Mouse (Mus musculus) spleen, postnatal 4 days (tissue): ENCODE data around the gene Bud23.
"Not testable (repeated sequence)": the region's sequence is repeated elsewhere in the genome, so short reads cannot be mapped to it uniquely, and the experiment has no call there.

ENCODE experiments used
- DNase-seq, 2 experiments: peaks; one replicate each; pipeline ENCODE4 v3.0.0; 2022; ENCODE audit warnings: low spot score in 2 of 2

Bud23 gene

GRCm38 (mm10) chr5:135064909-135065446, at the start of gene Bud23:
Bud23 (minus strand) TSS chr5:135064959.
- DNase-seq, result not testable (repeated sequence)

- no peak for DNase-seq
Measured at GRCm38 (mm10) chr5:135113782-135114181, 49.0 kb upstream of the Bud23 start.

DNA sequence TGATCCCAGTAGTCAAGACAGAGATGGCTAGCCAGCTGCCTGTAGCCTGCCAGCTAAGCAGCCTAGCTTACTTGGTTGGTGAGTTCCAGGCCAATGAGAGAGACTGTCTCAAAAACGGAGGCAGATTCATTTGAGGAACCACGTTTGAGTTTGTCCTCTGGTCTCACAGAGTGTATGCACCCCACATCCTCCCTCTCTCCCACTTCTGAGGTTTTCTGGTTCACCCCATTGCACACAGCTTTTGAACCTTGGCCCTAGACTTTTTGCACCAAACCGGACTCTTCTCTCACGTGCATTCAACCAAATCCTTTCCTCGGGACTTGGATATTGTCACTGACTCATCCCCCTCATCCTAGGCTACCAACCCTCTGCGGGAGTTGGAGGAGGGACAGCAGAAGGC, 45.2 kb upstream of the Bud23 start:
- no peak for DNase-seq

DNA sequence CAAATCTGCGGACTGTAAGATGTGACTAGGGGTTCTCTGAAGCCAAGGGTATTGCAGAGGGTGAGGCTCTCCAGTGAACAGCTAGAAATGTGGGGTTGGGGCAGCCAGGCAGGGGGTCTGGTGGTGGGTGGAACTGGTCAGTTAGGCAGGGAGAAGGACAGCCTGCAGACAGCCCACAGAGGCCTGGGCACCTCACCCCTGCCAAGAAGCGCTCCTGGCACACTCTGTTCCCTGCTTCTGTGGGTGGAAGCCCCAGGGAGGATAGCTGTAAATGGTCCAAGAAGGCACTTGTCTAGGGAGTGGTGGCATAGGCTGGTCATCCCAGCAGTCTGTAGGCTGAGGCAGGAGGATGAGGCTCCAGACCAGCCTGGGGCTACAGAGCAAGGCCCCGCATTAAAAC, 44.7 kb upstream of the Bud23 start:
- DNase-seq, result no peak

- DNase-seq, result no peak
Measured at GRCm38 (mm10) chr5:135109017-135109416, 44.3 kb upstream of the Bud23 start.

DNA sequence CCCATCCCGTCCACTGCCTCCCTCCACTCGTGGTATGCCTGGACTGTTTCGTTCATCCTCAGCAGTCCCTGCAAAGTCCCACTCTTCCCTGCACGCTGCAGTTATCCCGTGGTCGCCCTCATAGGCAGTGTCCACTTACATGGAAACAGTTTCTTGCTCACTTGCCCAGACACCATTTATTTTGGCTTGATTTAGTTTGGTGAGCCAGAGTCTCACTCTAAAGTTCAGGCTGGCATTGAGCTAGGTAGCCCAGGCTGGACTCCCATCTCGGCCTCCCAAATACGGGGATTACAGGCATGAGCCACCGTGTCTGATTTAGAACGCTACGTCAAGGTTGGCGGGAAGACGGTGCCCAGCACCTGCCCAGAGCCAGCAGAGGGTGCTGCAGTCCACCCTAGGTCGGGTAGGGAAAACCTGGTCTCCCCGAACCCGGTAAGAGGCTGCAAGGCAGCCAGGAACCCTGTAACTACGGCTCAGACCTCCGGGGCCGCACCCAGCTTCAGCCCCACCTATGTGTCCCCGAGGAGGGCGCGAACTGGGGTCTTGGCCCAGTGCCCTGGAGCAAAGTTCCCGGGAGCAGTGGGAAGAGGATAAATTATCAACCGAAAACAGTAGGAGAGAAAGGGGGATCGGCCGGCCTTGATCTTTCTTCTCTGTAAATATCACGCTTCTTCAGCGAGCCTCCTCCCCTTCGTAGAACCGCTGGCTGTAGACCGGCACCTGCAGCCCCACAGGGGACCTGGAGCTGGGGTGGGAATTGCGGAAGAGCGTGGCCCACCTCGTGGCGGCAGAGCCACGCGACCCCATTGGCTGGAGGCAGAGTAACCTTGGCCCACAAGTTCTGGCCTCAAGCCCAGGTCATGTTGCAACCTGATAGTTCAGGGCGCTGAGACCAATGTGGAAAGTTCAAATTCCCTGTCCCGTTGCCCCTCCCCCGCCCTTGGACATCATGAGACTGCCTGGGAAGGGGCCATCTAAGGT, 43.1 kb upstream of the Bud23 start:
- DNase-seq, result peak; percentile 32 to 68

- peak; percentile 71 to 79 for DNase-seq
Measured at GRCm38 (mm10) chr5:135106758-135107256, 42.0 kb upstream of the Bud23 start.

GRCm38 (mm10) chr5:135103999-135104660, 39.4 kb upstream of the Bud23 start:
- DNase-seq, result no peak

DNA sequence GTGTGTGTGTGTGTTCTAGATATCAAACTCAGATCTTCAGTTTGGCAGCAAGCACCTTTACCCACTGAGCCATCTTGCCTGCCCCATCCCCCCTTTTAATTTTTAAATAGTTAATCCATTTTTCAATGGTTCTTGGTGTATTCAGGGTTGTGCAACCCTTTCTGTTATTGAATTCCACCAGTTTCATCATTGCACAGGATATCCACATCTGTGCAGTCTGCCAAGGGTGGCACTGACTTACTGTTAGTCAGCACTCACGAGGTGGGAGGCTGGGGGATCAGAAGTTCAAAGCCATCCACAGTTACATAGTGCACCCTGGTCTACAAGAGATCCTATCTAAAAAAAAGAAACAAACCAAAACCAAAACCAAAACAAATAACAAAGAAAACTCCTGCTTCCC, 36.2 kb upstream of the Bud23 start:
- no peak for DNase-seq

- no peak for DNase-seq
Measured at GRCm38 (mm10) chr5:135089653-135090052, 24.9 kb upstream of the Bud23 start, which contains the start of gene Mlxipl. Mlxipl (plus strand) TSS chr5:135089890.

GRCm38 (mm10) chr5:135086871-135087270, 22.1 kb upstream of the Bud23 start:
- DNase-seq, result no peak

- no peak for DNase-seq
Measured at GRCm38 (mm10) chr5:135080539-135080938, 15.8 kb upstream of the Bud23 start.

DNA sequence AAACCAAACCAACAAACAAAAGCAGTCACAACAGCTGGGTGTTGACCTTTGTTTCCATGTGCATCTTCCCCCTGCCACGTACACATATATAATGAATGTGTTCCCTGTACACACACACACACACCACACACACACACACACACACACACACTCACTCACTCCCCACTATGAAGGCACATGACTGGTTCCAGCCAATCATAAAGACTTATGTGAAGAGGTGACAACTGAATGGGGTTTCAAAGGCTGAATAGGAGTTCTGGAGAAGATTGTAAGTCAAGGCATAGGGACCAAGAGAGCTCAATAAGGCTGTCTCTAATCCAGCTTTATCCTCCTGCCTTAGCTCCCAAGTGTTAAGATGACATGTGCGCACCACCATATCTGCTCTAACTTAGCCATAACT, 14.8 kb upstream of the Bud23 start:
- DNase-seq, result no peak

DNA sequence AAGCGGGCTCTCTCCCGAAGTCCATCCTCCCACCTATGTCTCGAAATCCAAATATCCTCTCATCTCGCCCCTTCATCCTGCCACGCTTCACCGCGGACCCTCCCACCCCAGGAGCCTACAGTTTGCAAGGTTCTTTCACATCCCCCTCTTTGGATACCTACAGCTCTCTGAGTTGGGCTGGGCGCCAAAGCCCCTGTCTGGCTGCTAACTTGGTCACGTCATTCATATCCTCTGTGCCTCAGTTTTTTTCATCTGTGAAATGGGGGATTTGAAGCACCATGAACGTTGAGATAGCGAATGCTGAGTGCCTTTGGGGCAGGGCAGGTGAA, 13.7 kb upstream of the Bud23 start:
- no peak for DNase-seq

GRCm38 (mm10) chr5:135077564-135078481, 13.1 kb upstream of the Bud23 start, which contains the start of gene Vps37d:
Vps37d (minus strand) TSS chr5:135078266.
- DNase-seq, result peak; percentile 89 to 98

GRCm38 (mm10) chr5:135076931-135077505, 12.3 kb upstream of the Bud23 start:
- no peak for DNase-seq

DNA sequence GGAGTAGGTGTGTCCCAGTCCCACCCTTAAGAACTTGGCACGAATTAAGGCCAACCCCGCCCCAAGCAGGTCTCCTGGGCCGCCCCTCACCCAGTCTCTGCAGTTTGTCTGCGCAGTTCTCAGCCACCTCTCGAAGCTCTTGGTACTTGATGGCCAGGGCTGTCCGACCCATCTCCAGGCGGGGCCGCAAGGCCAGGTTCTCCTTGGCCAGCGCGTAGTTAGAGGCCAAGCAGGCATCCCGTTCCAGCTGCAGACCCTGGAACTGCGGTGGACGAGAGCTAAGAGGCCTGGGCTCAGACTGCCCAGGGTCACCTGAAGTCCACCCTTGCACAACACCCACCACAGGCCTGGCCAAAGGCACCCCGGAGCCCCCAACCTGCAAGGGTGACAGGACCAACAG, 11.6 kb upstream of the Bud23 start:
- no peak for DNase-seq

DNA sequence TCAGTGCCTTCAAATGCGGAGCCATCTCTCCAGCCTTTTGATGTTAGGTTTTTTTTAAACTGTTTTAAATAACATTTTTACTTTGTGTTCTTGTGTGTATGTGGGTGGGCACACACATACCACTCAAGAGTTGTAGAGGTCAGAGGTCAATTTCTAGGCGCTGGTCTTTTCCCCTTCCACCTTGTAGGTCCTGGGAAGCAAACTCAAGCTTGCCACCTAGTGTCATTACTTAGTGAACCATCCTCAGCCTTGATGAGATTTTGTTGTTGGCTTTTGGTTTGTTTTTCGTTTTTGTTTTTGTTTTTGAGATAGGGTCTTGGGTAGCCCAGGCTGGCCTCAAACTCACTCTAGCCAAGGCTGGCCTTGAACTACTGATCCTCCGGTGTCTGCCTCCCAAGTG, 10.9 kb upstream of the Bud23 start:
- no peak for DNase-seq

DNA sequence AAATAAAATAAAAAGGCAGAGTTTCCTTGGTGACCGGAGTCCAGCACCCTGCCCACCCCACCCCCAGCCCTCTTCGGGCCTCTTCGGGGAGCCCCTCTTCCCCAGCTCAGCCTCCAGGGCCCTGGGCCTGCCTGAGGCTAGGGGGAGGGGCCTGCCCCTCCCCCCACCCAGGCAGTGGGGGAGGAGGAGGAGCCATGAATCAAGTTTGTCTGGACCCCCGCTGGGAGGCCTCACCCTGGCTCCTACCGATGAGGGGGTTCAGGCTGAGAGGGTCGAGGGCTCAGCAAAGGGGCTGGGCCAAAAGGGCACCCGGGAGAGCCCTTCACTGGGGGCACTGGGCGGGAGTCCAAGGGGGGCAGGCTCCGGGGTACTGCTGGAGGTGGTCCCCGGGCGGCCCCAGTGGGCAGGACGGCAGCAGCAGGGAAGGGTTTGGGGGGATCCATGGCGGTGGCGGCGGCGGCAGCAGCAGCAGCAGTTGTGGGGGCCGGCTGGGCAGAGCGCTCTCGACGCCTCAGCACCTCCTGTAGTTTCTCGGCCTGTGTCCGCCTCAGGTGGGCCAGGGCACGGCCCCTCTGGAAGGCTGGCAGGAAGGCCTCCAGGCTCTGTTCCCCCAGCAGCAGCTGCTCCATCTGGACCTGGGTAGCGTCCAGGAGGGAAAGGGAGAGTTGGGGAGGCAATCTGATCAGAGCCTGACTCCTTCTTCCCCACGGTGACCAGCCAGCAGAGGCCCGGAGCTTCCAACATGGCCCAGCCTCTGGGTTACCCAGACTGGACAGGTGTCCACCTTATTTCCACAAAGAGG, 8.8 kb upstream of the Bud23 start:
- DNase-seq, result no peak

DNA sequence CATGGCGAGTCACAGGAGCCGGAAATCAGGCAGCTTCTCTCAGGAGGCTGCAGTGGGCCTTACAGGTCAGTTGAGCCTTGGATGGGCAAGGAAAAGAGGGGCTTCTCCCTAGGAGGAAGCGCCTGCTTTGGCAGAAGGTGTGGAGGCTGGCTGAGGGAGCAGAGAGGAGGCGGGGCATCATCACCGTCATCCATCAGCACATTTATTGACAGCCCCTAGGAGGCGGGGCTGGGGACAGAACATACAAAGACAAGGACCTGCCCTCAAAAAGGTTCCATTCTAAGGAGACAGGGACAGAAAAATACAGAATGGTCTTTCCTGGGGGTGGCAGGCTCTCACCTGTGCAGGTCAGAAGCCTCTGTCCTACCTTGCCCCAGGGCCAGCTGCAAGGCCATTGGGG, 8.0 kb upstream of the Bud23 start:
- DNase-seq, result no peak
